Comparison of ENCODE assay signal across 8 mouse cellular contexts in the genomic region with DNA sequence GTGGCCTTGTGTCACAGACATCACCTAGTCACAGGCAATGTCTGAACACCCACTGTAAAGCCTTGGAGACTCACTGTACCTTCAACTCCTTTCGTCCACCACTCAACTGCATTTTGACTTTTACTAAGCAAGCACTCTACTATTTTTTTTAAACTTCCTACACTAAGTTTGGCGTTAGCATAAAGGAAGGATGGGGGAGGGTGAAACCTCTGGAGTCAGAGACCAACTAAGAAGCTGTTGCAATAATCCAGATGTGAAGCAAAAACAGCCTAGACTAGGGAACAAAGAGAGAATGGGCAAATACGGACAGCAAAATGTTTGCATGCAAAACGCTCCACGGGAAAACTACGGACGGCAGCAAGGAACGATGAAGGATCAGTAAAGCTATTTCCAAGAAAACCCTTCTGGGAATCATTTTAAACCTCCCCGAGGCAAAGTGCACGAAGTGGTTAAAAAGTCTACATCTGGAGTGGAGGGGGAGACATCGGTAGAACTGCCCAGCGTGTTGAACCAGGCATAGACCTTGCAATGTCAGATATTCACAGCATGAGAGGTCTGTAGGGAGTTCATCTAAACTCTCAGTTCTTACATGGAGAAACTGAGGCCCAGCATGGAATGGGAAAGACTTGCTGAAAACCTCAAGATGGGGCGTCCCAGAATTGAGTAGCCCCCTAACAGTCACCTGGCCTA. TPM values are rescaled to one million over a fixed set of nuclear protein-coding genes. Genes with fewer than 3 reads are reported as not detected.
DNase-seq lines count a peak whose midpoint lies in the region; ATAC-seq and TF ChIP-seq lines count a peak whose summit lies in the region.

No protein-coding gene starts in this region.

- intact Hi-C loops in heart, adult 2 months (cut with DNase I): loop anchor here (5.0 kb wide), 2 partner anchors 37 to 58 kb away; a partner anchor contains a TSS
- intact Hi-C loops in heart, postnatal 14 days (cut with DNase I): no loop called here
- intact Hi-C loops in left cerebral cortex, postnatal 4 days (cut with DNase I): no loop called here

- dilution Hi-C loops in CH12.LX (cut with MboI; ENCODE audit: extremely low pct_ligation_motif_present, extremely low pct_unique_long_range_greater_than_20kb, low sequenced_read_pairs): no loop called here

- no peak for TF ChIP-seq RAD21 in CH12.LX (IDR thresholded peaks at IDR 0.05; ENCODE audit: low read depth, low read length)

- peak overlapping the region; percentile 97 for H3K4me2 ChIP-seq in CH12.LX (ENCODE audit: insufficient read depth, low read depth, poor library complexity, severe bottlenecking)
- H3K4me2 ChIP-seq in forebrain, embryonic 14.5 days (ENCODE audit: low read length): peak overlapping the region; percentile 93
- H3K4me2 ChIP-seq in liver, embryonic 15.5 days: peak overlapping the region; percentile 87

- H3K9me3 ChIP-seq in CH12.LX (replicated peaks; ENCODE audit: low read length): no peaks in the 10 kb centered on the region
- H3K9me3 ChIP-seq in forebrain, embryonic 14.5 days (replicated peaks; ENCODE audit: control insufficient read depth, low read length): no peaks in the 10 kb centered on the region
- H3K9me3 ChIP-seq in liver, embryonic 15.5 days (replicated peaks): no peaks in the 10 kb centered on the region

- TF ChIP-seq CTCF in heart, adult 2 months (IDR thresholded peaks at IDR 0.05): no peak
- TF ChIP-seq CTCF in CH12.LX (conservative IDR thresholded peaks at IDR 0.05 in 1 of 2, IDR thresholded peaks at IDR 0.05 in 1 of 2; ENCODE audit: low read depth in 2 of 2, low read length in 2 of 2): no peak

- TF ChIP-seq EP300 in heart, adult 2 months (IDR thresholded peaks at IDR 0.05; ENCODE audit: insufficient read depth, low read depth, low read length): no peak
- TF ChIP-seq EP300 in CH12.LX (IDR thresholded peaks at IDR 0.05; ENCODE audit: low read length): no peak

- H3K27me3 ChIP-seq in heart, adult 2 months (ENCODE audit: control insufficient read depth, insufficient read depth, low read length): no peaks in the 10 kb centered on the region
- no peaks in the 10 kb centered on the region for H3K27me3 ChIP-seq in CH12.LX (replicated peaks)
- no peaks in the 10 kb centered on the region for H3K27me3 ChIP-seq in forebrain, embryonic 14.5 days (replicated peaks; ENCODE audit: control insufficient read depth, insufficient read depth, low read length)
- H3K27me3 ChIP-seq in liver, embryonic 15.5 days: no peaks in the 10 kb centered on the region

- in situ Hi-C loops in CH12.LX (cut with MboI; ENCODE audit: low pct_ligation_motif_present, low pct_unique_long_range_greater_than_20kb, low sequenced_read_pairs): no loop called here

- H3K36me3 ChIP-seq in heart, adult 2 months (ENCODE audit: control insufficient read depth, insufficient read depth, low read length): peaks cover 3% of the 10 kb centered on the region
- H3K36me3 ChIP-seq in CH12.LX (replicated peaks in 1 of 2; ENCODE audit: control insufficient read depth in 1 of 2, insufficient read depth in 1 of 2, low read length in 1 of 2): peaks cover 8 to 28% of the 10 kb centered on the region in 2 experiments
- peaks cover 21% of the 10 kb centered on the region; the same call in 1 of the 2 replicates for H3K36me3 ChIP-seq in forebrain, embryonic 14.5 days (ENCODE audit: control insufficient read depth, insufficient read depth, low read length)
- peaks cover 11% of the 10 kb centered on the region; the same call in 1 of the 2 replicates for H3K36me3 ChIP-seq in liver, embryonic 15.5 days (replicated peaks)

- no peak for DNase-seq in heart, adult 2 months
- DNase-seq in heart, postnatal 14 days: no peak
- DNase-seq in CH12.LX (ENCODE audit: extremely low read depth): no peak
- no peak for DNase-seq in forebrain, embryonic 14.5 days (ENCODE audit: low spot score)
- no peak for DNase-seq in urinary bladder, adult 2 months (ENCODE audit: low spot score)
- no peak for DNase-seq in left cerebral cortex, postnatal 4 days

- peak; percentile 14; the same call in 1 of the 2 replicates for ATAC-seq in forebrain, embryonic 14.5 days
- no peak for ATAC-seq in liver, embryonic 15.5 days (ENCODE audit: insufficient read depth)
- no peak for ATAC-seq in megakaryocyte-erythroid progenitor cell, adult 5-6 weeks (replicated peaks; ENCODE audit: low FRiP score, low TSS enrichment, poor library complexity, severe bottlenecking)

- peaks cover 9% of the 10 kb centered on the region for H3K4me1 ChIP-seq in heart, adult 2 months (ENCODE audit: control insufficient read depth, insufficient read depth, low read length)
- peaks cover 3 to 40% of the 10 kb centered on the region in 2 experiments for H3K4me1 ChIP-seq in CH12.LX (ENCODE audit: control insufficient read depth in 1 of 2, insufficient read depth in 2 of 2)
- H3K4me1 ChIP-seq in forebrain, embryonic 14.5 days (ENCODE audit: control insufficient read depth, insufficient read depth, low read length): peaks cover 13% of the 10 kb centered on the region
- H3K4me1 ChIP-seq in liver, embryonic 15.5 days (replicated peaks): peaks cover 51% of the 10 kb centered on the region

- peak overlapping the region; percentile 93 for H3K27ac ChIP-seq in heart, adult 2 months
- no peak overlapping the region for H3K27ac ChIP-seq in CH12.LX (ENCODE audit: insufficient read depth, low read depth)
- no peak overlapping the region for H3K27ac ChIP-seq in forebrain, embryonic 14.5 days (ENCODE audit: low read depth, low read length)
- peak overlapping the region; percentile 84 for H3K27ac ChIP-seq in liver, embryonic 15.5 days (replicated peaks)

- 7% methylated on average over 13 of the region's 13 CpGs for WGBS in heart, adult 2 months
- WGBS in forebrain, embryonic 14.5 days: 9% methylated on average over 13 of the region's 13 CpGs
- 3% methylated on average over 13 of the region's 13 CpGs for WGBS in liver, embryonic 15.5 days (ENCODE audit: insufficient replicate concordance)

- no peak for TF ChIP-seq POLR2A in heart, adult 2 months (IDR thresholded peaks at IDR 0.05; ENCODE audit: insufficient read depth, low read depth, low read length)
- TF ChIP-seq POLR2A in CH12.LX (IDR thresholded peaks at IDR 0.05; ENCODE audit: low read depth, low read length): no peak

- peak overlapping the region; percentile 99 for H3K9ac ChIP-seq in heart, adult 2 months (ENCODE audit: low read depth, low read length)
- peak overlapping the region; percentile 95 for H3K9ac ChIP-seq in CH12.LX (ENCODE audit: insufficient read depth, low read depth)
- H3K9ac ChIP-seq in forebrain, embryonic 14.5 days (ENCODE audit: low read length): peak overlapping the region; percentile 97
- H3K9ac ChIP-seq in liver, embryonic 15.5 days: peak overlapping the region; percentile 78

- H3K79me2 ChIP-seq in heart, adult 2 months (replicated peaks; ENCODE audit: control insufficient read depth, insufficient read depth, low read length): 0 out of 2 replicates have a peak, but pooled peaks cover 3% of the 10 kb centered on the region
- H3K79me2 ChIP-seq in CH12.LX (replicated peaks; ENCODE audit: control insufficient read depth, extremely low read depth, insufficient read depth, poor library complexity, severe bottlenecking): peaks cover 6% of the 10 kb centered on the region; the same call in 1 of the 2 replicates

- H3K4me3 ChIP-seq in heart, adult 2 months: peak overlapping the region; percentile 94
- H3K4me3 ChIP-seq in CH12.LX (replicated peaks in 1 of 3; ENCODE audit: low read depth in 2 of 3, low read length in 2 of 3, poor library complexity in 1 of 3): peak overlapping the region; percentile 84 to 100 (median 99)
- peak overlapping the region; percentile 97 for H3K4me3 ChIP-seq in forebrain, embryonic 14.5 days (ENCODE audit: low read depth, low read length)
- H3K4me3 ChIP-seq in liver, embryonic 15.5 days (replicated peaks): peak overlapping the region; percentile 93

RNA-seq across cellular contexts. Expression of a gene that starts 0.9 kb away (rescaled TPM):
- 1 to 10 TPM; 5.7 to 7.3 TPM for total RNA-seq in heart, adult 2 months (2021)
- 5.0 and 8.1 TPM in 2 replicates for polyA plus RNA-seq in heart, adult 2 months (2012; rRNA removed)
- 10 to 100 TPM; 16.1 to 16.4 TPM for total RNA-seq in heart, postnatal 14 days (2021)
- 5.0 TPM in 2 replicates for total RNA-seq in CH12.LX (2012; rRNA removed)
- 2.0 and 3.4 TPM in 2 replicates for total RNA-seq in CH12.LX (2014; rRNA removed)
- 4.5 and 5.8 TPM in 2 replicates for polyA plus RNA-seq in CH12.LX (2012; ENCODE audit: insufficient read length, low read depth)
- 5.1 and 6.3 TPM in 2 replicates for polyA plus RNA-seq in forebrain, embryonic 14.5 days (2014; fragmentation: Nextera tagmentation; extraction: Ambion mirVana)
- 1.5 TPM in 2 replicates for polyA plus RNA-seq in liver, embryonic 15.5 days (2015; fragmentation: Nextera tagmentation; extraction: Ambion mirVana)
- 9.5 and 9.7 TPM in 2 replicates for polyA plus RNA-seq in urinary bladder, adult 2 months (2012; rRNA removed)
- total RNA-seq in left cerebral cortex, postnatal 4 days (2021): 10 to 100 TPM; 68.2 to 70.5 TPM
- total RNA-seq in megakaryocyte-erythroid progenitor cell, adult 5-6 weeks (2014; fragmentation: Nextera tagmentation): 13.7 and 20.6 TPM in 2 replicates
- total RNA-seq in megakaryocyte-erythroid progenitor cell, adult 5-6 weeks (2017): 3.1 and 3.5 TPM in 2 replicates

RNA-seq across cellular contexts. Expression of a gene that starts 38.1 kb away (rescaled TPM):
- 10 to 100 TPM; 20.0 to 20.3 TPM for total RNA-seq in heart, adult 2 months (2021)
- polyA plus RNA-seq in heart, adult 2 months (2012; rRNA removed): 9.2 and 17.0 TPM in 2 replicates
- total RNA-seq in heart, postnatal 14 days (2021): 10 to 100 TPM; 22.6 to 23.7 TPM
- total RNA-seq in CH12.LX (2012; rRNA removed): 8.9 and 10.0 TPM in 2 replicates
- 9.0 and 10.9 TPM in 2 replicates for total RNA-seq in CH12.LX (2014; rRNA removed)
- polyA plus RNA-seq in CH12.LX (2012; ENCODE audit: insufficient read length, low read depth): 8.5 and 8.6 TPM in 2 replicates
- 29.0 and 33.2 TPM in 2 replicates for polyA plus RNA-seq in forebrain, embryonic 14.5 days (2014; fragmentation: Nextera tagmentation; extraction: Ambion mirVana)
- polyA plus RNA-seq in liver, embryonic 15.5 days (2015; fragmentation: Nextera tagmentation; extraction: Ambion mirVana): 5.5 and 6.3 TPM in 2 replicates
- polyA plus RNA-seq in urinary bladder, adult 2 months (2012; rRNA removed): 13.9 and 16.2 TPM in 2 replicates
- total RNA-seq in left cerebral cortex, postnatal 4 days (2021): 10 to 100 TPM; 28.0 to 29.7 TPM
- total RNA-seq in megakaryocyte-erythroid progenitor cell, adult 5-6 weeks (2014; fragmentation: Nextera tagmentation): 12.0 and 12.4 TPM in 2 replicates
- 13.3 and 17.8 TPM in 2 replicates for total RNA-seq in megakaryocyte-erythroid progenitor cell, adult 5-6 weeks (2017)

RNA-seq across cellular contexts. Expression of a gene that starts 58.9 kb away (rescaled TPM):
- 1 to 10 TPM; 4.9 to 5.3 TPM for total RNA-seq in heart, adult 2 months (2021)
- 3.8 and 5.2 TPM in 2 replicates for polyA plus RNA-seq in heart, adult 2 months (2012; rRNA removed)
- total RNA-seq in heart, postnatal 14 days (2021): 1 to 10 TPM; 7.5 to 7.6 TPM
- 1.2 and 1.5 TPM in 2 replicates for total RNA-seq in CH12.LX (2012; rRNA removed)
- total RNA-seq in CH12.LX (2014; rRNA removed): 0.62 and 0.95 TPM in 2 replicates
- polyA plus RNA-seq in CH12.LX (2012; ENCODE audit: insufficient read length, low read depth): 1.3 and 2.1 TPM in 2 replicates
- polyA plus RNA-seq in forebrain, embryonic 14.5 days (2014; fragmentation: Nextera tagmentation; extraction: Ambion mirVana): 32.6 and 40.2 TPM in 2 replicates
- 0.90 TPM in 2 replicates for polyA plus RNA-seq in liver, embryonic 15.5 days (2015; fragmentation: Nextera tagmentation; extraction: Ambion mirVana)
- polyA plus RNA-seq in urinary bladder, adult 2 months (2012; rRNA removed): 8.2 and 8.4 TPM in 2 replicates
- 100 to 1,000 TPM; 117 to 123 TPM for total RNA-seq in left cerebral cortex, postnatal 4 days (2021)
- 1.9 and 3.0 TPM in 2 replicates for total RNA-seq in megakaryocyte-erythroid progenitor cell, adult 5-6 weeks (2014; fragmentation: Nextera tagmentation)
- total RNA-seq in megakaryocyte-erythroid progenitor cell, adult 5-6 weeks (2017): 0.66 and 0.76 TPM in 2 replicates

Comparison
In these comparisons a context has a peak if more than half of its experiments do, and no peak if none do; other contexts are left out.
1. H3K27ac ChIP-seq: peak in heart, adult 2 months (single experiment) and liver, embryonic 15.5 days (single experiment); none in CH12.LX (single experiment) and forebrain, embryonic 14.5 days (single experiment).
2. RNA of a gene that starts 58.9 kb away (total RNA-seq): 117 to 123 TPM in left cerebral cortex, postnatal 4 days; 7.5 to 7.6 TPM in heart, postnatal 14 days, 4.9 to 5.3 TPM in heart, adult 2 months, 0.66 to 3.0 TPM in megakaryocyte-erythroid progenitor cell, adult 5-6 weeks and 0.62 to 1.5 TPM in CH12.LX; every median in the first group is over 10 times any median in the second.
3. Peak in every context shown above with its lines, with median percentiles within 50 percentile points of each other: H3K4me3 ChIP-seq, H3K9ac ChIP-seq and H3K4me2 ChIP-seq.